In the genomic region with DNA sequence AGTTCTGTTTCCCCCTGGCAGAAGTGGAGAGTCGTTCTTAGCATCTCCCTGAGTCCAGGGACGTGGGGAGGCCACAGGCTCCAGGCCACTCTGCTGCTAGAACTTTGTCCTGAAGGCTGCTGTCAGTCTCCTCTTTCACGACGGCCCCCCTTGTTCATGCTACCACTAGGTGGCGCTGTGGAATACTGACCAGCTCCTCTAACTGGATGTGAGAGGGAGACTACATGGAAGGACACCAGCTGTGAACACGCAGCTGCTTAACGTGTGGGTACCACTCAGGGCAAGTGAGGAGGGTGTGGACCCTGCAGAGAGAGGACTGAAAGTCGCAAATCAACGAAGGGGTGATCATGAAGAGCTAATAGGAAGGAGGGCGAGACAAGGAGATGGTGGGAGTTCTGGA, we compare ENCODE assay signal across 9 mouse cellular contexts. TPM values are rescaled to one million over a fixed set of nuclear protein-coding genes. Genes with fewer than 3 reads are reported as not detected.
DNase-seq lines count a peak whose midpoint lies in the region; ATAC-seq and TF ChIP-seq lines count a peak whose summit lies in the region.
"Had no signal": no experiment of that assay in that cellular context is flagged by ENCODE, and none has a peak within 500 bp of the region (broad histone marks: within the 10 kb centered on the region; RNA-seq: fewer than 3 reads in every experiment).

No protein-coding gene starts in this region.

- H3K4me3 ChIP-seq in spleen, adult 2 months (ENCODE audit: extremely low read depth, insufficient read depth, insufficient read length): no peak overlapping the region

- no peak for TF ChIP-seq POLR2A in brain, embryonic 14.5 days (IDR thresholded peaks at IDR 0.05; ENCODE audit: borderline replicate concordance, extremely low read depth, insufficient read depth, insufficient read length, poor library complexity, severe bottlenecking)
- no peak for TF ChIP-seq POLR2A in spleen, adult 2 months (IDR thresholded peaks at IDR 0.05; ENCODE audit: low read depth, low read length)

- H3K36me3 ChIP-seq in spleen, adult 2 months (ENCODE audit: control insufficient read depth, insufficient read depth, low read length): no peaks in the 10 kb centered on the region

- ATAC-seq in erythroid progenitor cell, adult 5-6 weeks (replicated peaks; ENCODE audit: low FRiP score, poor library complexity, severe bottlenecking): peak; percentile 75
- ATAC-seq in megakaryocyte, adult 5-6 weeks (ENCODE audit: poor library complexity, severe bottlenecking): peak; percentile 64

- no peaks in the 10 kb centered on the region for H3K4me1 ChIP-seq in spleen, adult 2 months (ENCODE audit: control insufficient read depth, insufficient read depth, insufficient read length)

- no peak overlapping the region for H3K27ac ChIP-seq in spleen, adult 2 months (ENCODE audit: insufficient read depth, low read length)

- H3K27me3 ChIP-seq in spleen, adult 2 months (ENCODE audit: control insufficient read depth, insufficient read depth, low read length): no peaks in the 10 kb centered on the region

- peak; percentile 34 for DNase-seq in 3134 (ENCODE audit: extremely low read depth, insufficient read length, low spot score)
- peak; percentile 54 to 60 for DNase-seq in CD8-positive naive resting alpha-beta T cell, adult 2 months (ENCODE audit: low read depth in 2 of 2, low spot score in 2 of 2)
- DNase-seq in brain, embryonic 14.5 days (ENCODE audit: low read depth): peak; percentile 70
- peak; percentile 82 for DNase-seq in kidney, postnatal 10 days
- peak; percentile 49 to 64 for DNase-seq in spleen, adult 2 months (ENCODE audit: low read depth in 1 of 2, low spot score in 2 of 2)
- no peak for DNase-seq in yolk sac, embryonic 10.5 days (ENCODE audit: low spot score)

- peak; percentile 81 for TF ChIP-seq CTCF in brain, embryonic 14.5 days (IDR thresholded peaks at IDR 0.05; ENCODE audit: borderline replicate concordance, extremely low read depth, insufficient read depth, insufficient read length)
- TF ChIP-seq CTCF in spleen, adult 2 months (IDR thresholded peaks at IDR 0.05; ENCODE audit: extremely low read depth, insufficient read depth, insufficient read length, insufficient replicate concordance): peak; percentile 76; the same call in 1 of the 2 replicates

- WGBS in spleen, adult 2 months: 19% methylated on average over 10 of the region's 10 CpGs

RNA-seq across cellular contexts. Expression of gene Kifc5b, which starts 21.3 kb away (rescaled TPM):
- 9.9 and 15.7 TPM in 2 replicates for polyA plus RNA-seq in brain, embryonic 14.5 days (2012; rRNA removed)
- total RNA-seq in erythroid progenitor cell, adult 5-6 weeks (2015; ENCODE audit: low replicate concordance): 34.8 and 41.4 TPM in 2 replicates
- total RNA-seq in erythroid progenitor cell, adult 5-6 weeks (2017; ENCODE audit: low replicate concordance): 197 and 257 TPM in 2 replicates
- total RNA-seq in megakaryocyte, adult 5-6 weeks (2015): 4.1 and 4.5 TPM in 2 replicates
- total RNA-seq in megakaryocyte, adult 5-6 weeks (2017): 10.8 and 13.8 TPM in 2 replicates
- polyA plus RNA-seq in spleen, adult 2 months (2012; rRNA removed): 6.8 and 7.6 TPM in 2 replicates

RNA-seq across cellular contexts. Expression of gene Phf1, which starts 37.3 kb away (rescaled TPM):
- polyA plus RNA-seq in brain, embryonic 14.5 days (2012; rRNA removed): 50.0 and 66.4 TPM in 2 replicates
- 23.1 and 29.6 TPM in 2 replicates for total RNA-seq in erythroid progenitor cell, adult 5-6 weeks (2015; ENCODE audit: low replicate concordance)
- 19.4 and 34.5 TPM in 2 replicates for total RNA-seq in erythroid progenitor cell, adult 5-6 weeks (2017; ENCODE audit: low replicate concordance)
- 11.6 and 11.7 TPM in 2 replicates for total RNA-seq in megakaryocyte, adult 5-6 weeks (2015)
- total RNA-seq in megakaryocyte, adult 5-6 weeks (2017): 10.6 and 15.5 TPM in 2 replicates
- 103 and 131 TPM in 2 replicates for polyA plus RNA-seq in spleen, adult 2 months (2012; rRNA removed)

RNA-seq across cellular contexts. Expression of gene Cuta, which starts 43.8 kb away (rescaled TPM):
- polyA plus RNA-seq in brain, embryonic 14.5 days (2012; rRNA removed): 88.9 and 145 TPM in 2 replicates
- 54.9 and 88.3 TPM in 2 replicates for total RNA-seq in erythroid progenitor cell, adult 5-6 weeks (2015; ENCODE audit: low replicate concordance)
- 8.2 and 9.3 TPM in 2 replicates for total RNA-seq in erythroid progenitor cell, adult 5-6 weeks (2017; ENCODE audit: low replicate concordance)
- total RNA-seq in megakaryocyte, adult 5-6 weeks (2015): 138 and 155 TPM in 2 replicates
- 56.9 and 73.0 TPM in 2 replicates for total RNA-seq in megakaryocyte, adult 5-6 weeks (2017)
- 87.9 and 131 TPM in 2 replicates for polyA plus RNA-seq in spleen, adult 2 months (2012; rRNA removed)

RNA-seq across cellular contexts. Expression of gene Syngap1, which starts 45.5 kb away (rescaled TPM):
- polyA plus RNA-seq in brain, embryonic 14.5 days (2012; rRNA removed): 120 and 136 TPM in 2 replicates
- total RNA-seq in erythroid progenitor cell, adult 5-6 weeks (2015; ENCODE audit: low replicate concordance): 3.8 and 4.3 TPM in 2 replicates
- 11.7 and 14.4 TPM in 2 replicates for total RNA-seq in erythroid progenitor cell, adult 5-6 weeks (2017; ENCODE audit: low replicate concordance)
- 1.6 and 3.9 TPM in 2 replicates for total RNA-seq in megakaryocyte, adult 5-6 weeks (2015)
- total RNA-seq in megakaryocyte, adult 5-6 weeks (2017): 0.33 and 0.89 TPM in 2 replicates
- polyA plus RNA-seq in spleen, adult 2 months (2012; rRNA removed): 7.3 and 9.6 TPM in 2 replicates

RNA-seq across cellular contexts. Expression of gene Nkx2-5, which starts 50.8 kb away (rescaled TPM):
- 0.04 TPM in 1 of 2 replicates, not detected in the other for polyA plus RNA-seq in brain, embryonic 14.5 days (2012; rRNA removed)
- not detected in 2 replicates for total RNA-seq in erythroid progenitor cell, adult 5-6 weeks (2015; ENCODE audit: low replicate concordance)
- total RNA-seq in erythroid progenitor cell, adult 5-6 weeks (2017; ENCODE audit: low replicate concordance): not detected in 2 replicates
- not detected in 2 replicates for total RNA-seq in megakaryocyte, adult 5-6 weeks (2015)
- total RNA-seq in megakaryocyte, adult 5-6 weeks (2017): not detected in 2 replicates
- polyA plus RNA-seq in spleen, adult 2 months (2012; rRNA removed): 19.8 and 34.6 TPM in 2 replicates
- total RNA-seq: layer of hippocampus, adult 18-20 months had no signal
